Mouse (Mus musculus) telencephalon, adult 2 months (tissue): Measurements from ENCODE around the gene Tcf15.
A peak's percentile ranks its signal among the peaks of the same experiment; 100 is the strongest.

Experiments used
- DNase-seq: peaks from one replicate; pipeline ENCODE4 v3.0.0-alpha.2; 2011; ENCODE audit warnings: low read depth, low spot score

Gene Tcf15

GRCm38 (mm10) chr2:152143279-152144157, at the start of gene Tcf15:
Gene Tcf15 (plus strand): TSS chr2:152143561.
- DNase-seq: no peak

- no peak for DNase-seq
Observed at GRCm38 (mm10) chr2:152094856-152095545, 48.4 kb upstream of the Tcf15 start.

GRCm38 (mm10) chr2:152096922-152097321, 46.4 kb upstream of the Tcf15 start:
- no peak for DNase-seq

GRCm38 (mm10) chr2:152097916-152098315, 45.4 kb upstream of the Tcf15 start:
- no peak for DNase-seq

GRCm38 (mm10) chr2:152099538-152099937, 43.8 kb upstream of the Tcf15 start:
- DNase-seq: no peak

- no peak for DNase-seq
Observed at GRCm38 (mm10) chr2:152101761-152102160, 41.6 kb upstream of the Tcf15 start.

- no peak for DNase-seq
Observed at GRCm38 (mm10) chr2:152102369-152102768, 41.0 kb upstream of the Tcf15 start.

GRCm38 (mm10) chr2:152104711-152105317, 38.5 kb upstream of the Tcf15 start:
- DNase-seq: no peak

GRCm38 (mm10) chr2:152105318-152106224, 37.8 kb upstream of the Tcf15 start, which contains the start of gene Srxn1:
Gene Srxn1 (plus strand): TSS chr2:152105516.
- no peak for DNase-seq

- no peak for DNase-seq
Observed at GRCm38 (mm10) chr2:152106225-152106595, 37.2 kb upstream of the Tcf15 start.

- no peak for DNase-seq
Observed at GRCm38 (mm10) chr2:152106597-152106996, 36.8 kb upstream of the Tcf15 start.

GRCm38 (mm10) chr2:152108702-152109101, 34.7 kb upstream of the Tcf15 start:
- DNase-seq: no peak

GRCm38 (mm10) chr2:152109386-152109785, 34.0 kb upstream of the Tcf15 start:
- DNase-seq: no peak

GRCm38 (mm10) chr2:152111311-152111710, 32.0 kb upstream of the Tcf15 start:
- no peak for DNase-seq

GRCm38 (mm10) chr2:152111920-152112319, 31.4 kb upstream of the Tcf15 start:
- DNase-seq: peak; percentile 78

GRCm38 (mm10) chr2:152112490-152112889, 30.9 kb upstream of the Tcf15 start:
- DNase-seq: no peak

GRCm38 (mm10) chr2:152112970-152113369, 30.4 kb upstream of the Tcf15 start:
- peak; percentile 73 for DNase-seq

- DNase-seq: no peak
Observed at GRCm38 (mm10) chr2:152114057-152114975, 29.0 kb upstream of the Tcf15 start.

GRCm38 (mm10) chr2:152117694-152118093, 25.7 kb upstream of the Tcf15 start:
- no peak for DNase-seq

- DNase-seq: no peak
Observed at GRCm38 (mm10) chr2:152119228-152119865, 24.0 kb upstream of the Tcf15 start.
